Mouse (Mus musculus) liver, adult 2 months (tissue): Measurements from ENCODE around the gene Tmem221. TPM values are rescaled to one million over a fixed set of nuclear protein-coding genes. Genes with fewer than 3 reads are reported as not detected.

Source experiments
- DNase-seq: peaks from one replicate; pipeline ENCODE4 v3.0.0-alpha.2; 2011; ENCODE audit warnings: low read depth, low spot score; ENCODE audit errors: extremely low read depth
- H3K27ac ChIP-seq: fragments of 200-500 bp; replicated peaks from 2 replicates; pipeline ENCODE4 v1.5.1; 2012; ENCODE audit warnings: low read depth, mild to moderate bottlenecking, control low read depth, inconsistent platforms, low read length; ENCODE audit not compliant: insufficient read depth
- H3K27me3 ChIP-seq: fragments of 200-500 bp; 2 replicates; pipeline ENCODE4 v1.6.1; 2012; ENCODE audit warnings: mild to moderate bottlenecking, moderate library complexity, low read length, inconsistent platforms; ENCODE audit not compliant: control insufficient read depth, insufficient read depth
- H3K36me3 ChIP-seq: fragments of 200-500 bp; 2 replicates; pipeline ENCODE4 v1.6.1; 2012; ENCODE audit warnings: low read length, inconsistent platforms; ENCODE audit not compliant: control insufficient read depth, insufficient read depth
- H3K4me1 ChIP-seq: fragments of 200-500 bp; 2 replicates; pipeline ENCODE4 v1.6.1; 2011; ENCODE audit warnings: low read length; ENCODE audit not compliant: control insufficient read depth, insufficient read depth
- H3K4me3 ChIP-seq: fragments of 200-500 bp; 2 replicates; pipeline ENCODE4 v1.5.1; 2011; ENCODE audit warnings: low read depth, mild to moderate bottlenecking, control low read depth, low read length, moderate library complexity; ENCODE audit not compliant: insufficient read depth
- H3K79me2 ChIP-seq: fragments of 200-500 bp; 2 replicates; pipeline ENCODE4 v1.6.1; 2012; ENCODE audit warnings: inconsistent platforms, mild to moderate bottlenecking, low read length, moderate library complexity; ENCODE audit not compliant: control insufficient read depth, insufficient read depth
- H3K9ac ChIP-seq: fragments of 200-500 bp; 2 replicates; pipeline ENCODE4 v1.6.1; 2012; ENCODE audit warnings: low read depth, mild to moderate bottlenecking, control low read depth, inconsistent platforms, low read length
- CTCF ChIP-seq: fragments of 200-500 bp; IDR thresholded peaks from 2 replicates; pipeline ENCODE4 v1.5.1; 2011; ENCODE audit warnings: low read depth, low read length, control low read depth
- POLR2A ChIP-seq: fragments of 200-500 bp; IDR thresholded peaks from 2 replicates; pipeline ENCODE4 v1.6.1; 2011; ENCODE audit warnings: low read length, control low read depth; ENCODE audit not compliant: insufficient read depth; ENCODE audit errors: extremely low read depth
- WGBS: fragments of 180-500 bp; shearing (Covaris S2); methylation state at CpG from one replicate; pipeline ENCODE4 v1.1.7; 2018; 5-methylcytosine and 5-hydroxymethylcytosine counted together
- polyA plus RNA-seq: library from polyadenylated mRNA; depleted of rRNA; stranded (reverse); fragments of >200 nt; gene quantifications from 2 replicates; pipeline ENCODE4 v1.2.3, GENCODE M21; 2012
- total RNA-seq: library from RNA; depleted of rRNA; stranded (reverse); fragments of >200 nt; gene quantifications from 2 replicates; pipeline ENCODE4 v1.2.3, GENCODE M21; 2014

Tmem221 gene
- total and polyA plus RNA-seq, 2 experiments = 0.46 to 0.55 TPM

- Histone ChIP-seq H3K4me1 (peaks cover 12% of the 10 kb centered on the region), H3K4me3 (no peak overlapping the region), H3K9ac (no peak overlapping the region), H3K36me3 (no peaks in the 10 kb centered on the region), H3K79me2 (no peaks in the 10 kb centered on the region), H3K27ac (no peak overlapping the region), H3K27me3 (no peaks in the 10 kb centered on the region)
- TF ChIP-seq POLR2A = no peak
- no peak for TF ChIP-seq CTCF
- 84% methylated on average over 8 of the region's 8 CpGs for WGBS
- DNase-seq = peak; percentile 42
These were observed 35.1 kb upstream of the Tmem221 start for GRCm38 (mm10) chr8:71593556-71594323.

GRCm38 (mm10) chr8:71592374-71593170 lies 33.9 kb upstream of the Tmem221 start:
- WGBS = 3% methylated on average over 60 of the region's 60 CpGs
- Histone ChIP-seq H3K27ac (peak overlapping the region; percentile 93), H3K9ac (peak overlapping the region; percentile 97), H3K36me3 (no peaks in the 10 kb centered on the region), H3K4me1 (peaks cover 12% of the 10 kb centered on the region), H3K27me3 (no peaks in the 10 kb centered on the region), H3K4me3 (peak overlapping the region; percentile 86), H3K79me2 (no peaks in the 10 kb centered on the region)
- DNase-seq = peak; percentile 55
- TF ChIP-seq POLR2A = 0 out of 2 replicates have a peak, but pooled peaks have one; percentile 49
- peak; percentile 1; the same call in 1 of the 2 replicates for TF ChIP-seq CTCF

- peak; percentile 86 for DNase-seq
- no peaks in the 10 kb centered on the region for H3K36me3 ChIP-seq
- WGBS = under 1% methylated on average over 69 of the region's 71 CpGs
- no peaks in the 10 kb centered on the region for H3K27me3 ChIP-seq
- peaks cover 12% of the 10 kb centered on the region for H3K4me1 ChIP-seq
- H3K27ac ChIP-seq = peak within 1 kb of the TSS; percentile 93
- no peaks in the 10 kb centered on the region for H3K79me2 ChIP-seq
- TF ChIP-seq CTCF = no peak
- no peak; the same call in 1 of the 2 replicates for TF ChIP-seq POLR2A
- peak within 1 kb of the TSS; percentile 97 for H3K9ac ChIP-seq
- peak within 1 kb of the TSS; percentile 86 for H3K4me3 ChIP-seq
These were observed 33.1 kb upstream of the Tmem221 start, which contains the start of gene Pgls for GRCm38 (mm10) chr8:71591471-71592373. Gene Pgls (plus strand): TSS chr8:71592176.

- TF ChIP-seq POLR2A = no peak
- no peak for TF ChIP-seq CTCF
- Histone ChIP-seq H3K4me3 (peak overlapping the region; percentile 86; the same call in 1 of the 2 replicates), H3K79me2 (no peaks in the 10 kb centered on the region), H3K27me3 (no peaks in the 10 kb centered on the region), H3K36me3 (no peaks in the 10 kb centered on the region), H3K27ac (peak overlapping the region; percentile 88; the same call in 1 of the 2 replicates), H3K9ac (0 out of 2 replicates have a peak overlapping the region, but pooled peaks have one; percentile 21), H3K4me1 (peaks cover 12% of the 10 kb centered on the region)
- no peak for DNase-seq
- WGBS = 26% methylated on average over 5 of the region's 5 CpGs
These were observed 32.3 kb upstream of the Tmem221 start for GRCm38 (mm10) chr8:71591017-71591416.

GRCm38 (mm10) chr8:71588762-71589161 lies 30.1 kb upstream of the Tmem221 start:
- no peak overlapping the region for H3K27ac ChIP-seq
- WGBS = 92% methylated on average over 3 of the region's 3 CpGs
- no peaks in the 10 kb centered on the region for H3K79me2 ChIP-seq
- TF ChIP-seq POLR2A (no peak), CTCF (no peak)
- DNase-seq = no peak
- no peak overlapping the region for H3K4me3 ChIP-seq
- no peak overlapping the region for H3K9ac ChIP-seq
- no peaks in the 10 kb centered on the region for H3K27me3 ChIP-seq
- H3K4me1 ChIP-seq = peaks cover 12% of the 10 kb centered on the region
- H3K36me3 ChIP-seq = no peaks in the 10 kb centered on the region
